In genomic region chr17:48936445-48937141, GRCm38 (mm10) we compare ENCODE assay signal across 15 mouse cellular contexts. TPM values are rescaled to one million over a fixed set of nuclear protein-coding genes. Genes with fewer than 3 reads are reported as not detected.
A peak's percentile ranks its signal among the peaks of the same experiment; 100 is the strongest.
DNase-seq lines count a peak whose midpoint lies in the region; ATAC-seq and TF ChIP-seq lines count a peak whose summit lies in the region.
"Had no signal": no experiment of that assay in that cellular context is flagged by ENCODE, and none has a peak within 500 bp of the region (broad histone marks: within the 10 kb centered on the region; RNA-seq: fewer than 3 reads in every experiment).

No protein-coding gene starts in this region.

- H3K9ac ChIP-seq in embryonic facial prominence, embryonic 11.5 days (replicated peaks; ENCODE audit: low read length) = no peak overlapping the region
- H3K9ac ChIP-seq: limb, embryonic 13.5 days had no signal

- H3K4me1 ChIP-seq in embryonic facial prominence, embryonic 11.5 days (ENCODE audit: control insufficient read depth, insufficient read depth, low read length) = 0 out of 2 replicates have a peak, but pooled peaks cover 2% of the 10 kb centered on the region
- peaks cover 17% of the 10 kb centered on the region for H3K4me1 ChIP-seq in embryonic facial prominence, embryonic 10.5 days

- peak; percentile 69 for TF ChIP-seq CTCF in layer of hippocampus, adult 2 months (conservative IDR thresholded peaks at IDR 0.05)

- H3K36me3 ChIP-seq in embryonic facial prominence, embryonic 11.5 days (replicated peaks; ENCODE audit: control insufficient read depth, insufficient read depth, low read depth, low read length) = no peaks in the 10 kb centered on the region
- H3K36me3 ChIP-seq in embryonic facial prominence, embryonic 10.5 days (replicated peaks) = no peaks in the 10 kb centered on the region
- H3K36me3 ChIP-seq: heart, embryonic 10.5 days; limb, embryonic 13.5 days had no signal

- no peak overlapping the region for H3K4me2 ChIP-seq in embryonic facial prominence, embryonic 11.5 days (ENCODE audit: low read depth, low read length)
- H3K4me2 ChIP-seq: limb, embryonic 13.5 days had no signal

- no peak overlapping the region for H3K27ac ChIP-seq in embryonic facial prominence, embryonic 11.5 days (replicated peaks; ENCODE audit: low read depth, low read length)
- no peak overlapping the region for H3K27ac ChIP-seq in embryonic facial prominence, embryonic 10.5 days (replicated peaks)
- no peak overlapping the region for H3K27ac ChIP-seq in layer of hippocampus, adult 2 months
- H3K27ac ChIP-seq: heart, embryonic 10.5 days; limb, embryonic 13.5 days had no signal

- ATAC-seq in embryonic facial prominence, embryonic 11.5 days (replicated peaks; ENCODE audit: insufficient number of reproducible peaks, low FRiP score, low TSS enrichment, low read depth) = no peak
- ATAC-seq in megakaryocyte progenitor cell, adult 5-6 weeks (replicated peaks; ENCODE audit: poor library complexity) = no peak
- ATAC-seq: forebrain, embryonic 16.5 days had no signal

- H3K4me3 ChIP-seq in embryonic facial prominence, embryonic 11.5 days (ENCODE audit: low read depth, low read length) = no peak overlapping the region
- no peak overlapping the region for H3K4me3 ChIP-seq in embryonic facial prominence, embryonic 10.5 days
- H3K4me3 ChIP-seq in layer of hippocampus, adult 2 months = no peak overlapping the region; the same call in 1 of the 2 replicates
- H3K4me3 ChIP-seq: heart, embryonic 10.5 days; limb, embryonic 13.5 days had no signal

- peak; percentile 33 for DNase-seq in embryonic facial prominence, embryonic 11.5 days (ENCODE audit: low spot score)
- DNase-seq in embryonic facial prominence, embryonic 10.5 days (ENCODE audit: low spot score) = no peak
- DNase-seq in layer of hippocampus, adult 2 months (ENCODE audit: low spot score in 2 of 2) = peak in 1 of 2 experiments; percentile 26
- no peak for DNase-seq in layer of hippocampus, postnatal 36 days
- peak; percentile 33 for DNase-seq in right cerebral cortex, adult 18-20 months
- no peak for DNase-seq in right cerebral cortex, adult 2 months (ENCODE audit: low spot score in 2 of 2)
- DNase-seq in spleen, adult 12 weeks (ENCODE audit: low spot score) = no peak
- DNase-seq: cerebellum, postnatal 36 days; kidney, adult 2 months had no signal

- 50% methylated on average over 5 of the region's 5 CpGs for WGBS in embryonic facial prominence, embryonic 11.5 days
- 49% methylated on average over 5 of the region's 5 CpGs for WGBS in embryonic facial prominence, embryonic 10.5 days

- H3K9me3 ChIP-seq in embryonic facial prominence, embryonic 11.5 days (replicated peaks; ENCODE audit: control insufficient read depth, low read length) = no peaks in the 10 kb centered on the region
- H3K9me3 ChIP-seq in embryonic facial prominence, embryonic 10.5 days = no peaks in the 10 kb centered on the region
- H3K9me3 ChIP-seq: heart, embryonic 10.5 days; limb, embryonic 13.5 days had no signal

- H3K27me3 ChIP-seq in embryonic facial prominence, embryonic 11.5 days (ENCODE audit: control insufficient read depth, insufficient read depth, low read length) = peaks cover 5% of the 10 kb centered on the region
- H3K27me3 ChIP-seq in embryonic facial prominence, embryonic 10.5 days (replicated peaks; ENCODE audit: low read depth, poor library complexity, severe bottlenecking) = peaks cover 34% of the 10 kb centered on the region

RNA-seq across cellular contexts. Expression of gene Lrfn2, which starts 4.4 kb away (rescaled TPM):
- polyA plus RNA-seq in embryonic facial prominence, embryonic 11.5 days (2014; fragmentation: Nextera tagmentation; extraction: Ambion mirVana) = 0.18 and 0.33 TPM in 2 replicates
- polyA plus RNA-seq in embryonic facial prominence, embryonic 10.5 days (2016; fragmentation: Nextera tagmentation; extraction: Ambion mirVana) = 0.19 and 0.33 TPM in 2 replicates
- total RNA-seq in layer of hippocampus, adult 2 months (2021) = 10 to 100 TPM; 40.3 to 42.2 TPM
- 10 to 100 TPM; 36.6 to 42.2 TPM for total RNA-seq in layer of hippocampus, postnatal 36 days (2021)
- not detected in 2 replicates for total RNA-seq in megakaryocyte progenitor cell, adult 5-6 weeks (2015)
- not detected in 2 replicates for total RNA-seq in megakaryocyte progenitor cell, adult 5-6 weeks (2017)
- total RNA-seq: megakaryocyte, adult 5-6 weeks; neutrophil, adult 5-6 weeks had no signal

Comparison
In these comparisons a context has a peak if more than half of its experiments do, and no peak if none do; other contexts are left out.
1. DNase-seq: peak in embryonic facial prominence, embryonic 11.5 days (single experiment) and right cerebral cortex, adult 18-20 months (single experiment); none in embryonic facial prominence, embryonic 10.5 days (single experiment), layer of hippocampus, postnatal 36 days (0 of 2), right cerebral cortex, adult 2 months (0 of 2) and spleen, adult 12 weeks (single experiment).
2. RNA of gene Lrfn2, which starts 4.4 kb away (total RNA-seq): 36.6 to 42.2 TPM in layer of hippocampus, postnatal 36 days and 40.3 to 42.2 TPM in layer of hippocampus, adult 2 months; not detected in megakaryocyte progenitor cell, adult 5-6 weeks; every median in the first group is over 10 times any median in the second.